Mouse (Mus musculus): Measurements from ENCODE around the gene Mier3. TPM values are rescaled to one million over a fixed set of nuclear protein-coding genes. Genes with fewer than 3 reads are reported as not detected.
"Not testable (repeated sequence)": the region's sequence is repeated elsewhere in the genome, so short reads cannot be mapped to it uniquely, and the experiment has no call there.

Mier3 gene
- total and polyA plus RNA-seq, 2 experiments: 2.5 to 12.4 TPM

- H3K36me3 ChIP-seq (ENCODE audit: control insufficient read depth, insufficient read depth, low read length): no peaks in the 10 kb centered on the region
- H3K4me3 ChIP-seq (ENCODE audit: insufficient read depth, low read depth, low read length): peak overlapping the region; percentile 97
- H3K27ac ChIP-seq (replicated peaks; ENCODE audit: insufficient read depth, low read depth, low read length): peak overlapping the region; percentile 56; the same call in 1 of the 2 replicates
- WGBS: 3% methylated on average over 56 of the region's 86 CpGs
- no peaks in the 10 kb centered on the region for H3K4me1 ChIP-seq (ENCODE audit: control insufficient read depth, insufficient read depth, low read length)
- no peaks in the 10 kb centered on the region for H3K27me3 ChIP-seq (ENCODE audit: control insufficient read depth, insufficient read depth, low read length)
- peak overlapping the region; percentile 100 for H3K9ac ChIP-seq (ENCODE audit: low read depth, low read length)
- TF ChIP-seq CTCF (IDR thresholded peaks at IDR 0.05; ENCODE audit: low read depth, low read length) (no peak), POLR2A (IDR thresholded peaks at IDR 0.05; ENCODE audit: extremely low read depth, insufficient read depth, low read length) (peak; percentile 65)
- peak; percentile 45 for DNase-seq (ENCODE audit: extremely low read depth, low read depth, low spot score)
- H3K79me2 ChIP-seq (ENCODE audit: control insufficient read depth, insufficient read depth, low read length): peaks cover 3% of the 10 kb centered on the region; the same call in 1 of the 2 replicates
Measured at GRCm38 (mm10) chr13:111685751-111686462, 5.1 kb downstream of the Mier3 start.

GRCm38 (mm10) chr13:111686522-111687284 lies 5.9 kb downstream of the Mier3 start:
- H3K27ac ChIP-seq (replicated peaks; ENCODE audit: insufficient read depth, low read depth, low read length): peak overlapping the region; percentile 60; the same call in 1 of the 2 replicates
- peaks cover 6% of the 10 kb centered on the region for H3K36me3 ChIP-seq (ENCODE audit: control insufficient read depth, insufficient read depth, low read length)
- H3K9ac ChIP-seq (ENCODE audit: low read depth, low read length): peak overlapping the region; percentile 100
- H3K79me2 ChIP-seq (ENCODE audit: control insufficient read depth, insufficient read depth, low read length): peaks cover 3% of the 10 kb centered on the region; the same call in 1 of the 2 replicates
- DNase-seq (ENCODE audit: extremely low read depth, low read depth, low spot score): no peak
- WGBS: 2% methylated on average over 92 of the region's 101 CpGs
- H3K4me1 ChIP-seq (ENCODE audit: control insufficient read depth, insufficient read depth, low read length): no peaks in the 10 kb centered on the region
- H3K27me3 ChIP-seq (ENCODE audit: control insufficient read depth, insufficient read depth, low read length): no peaks in the 10 kb centered on the region
- H3K4me3 ChIP-seq (ENCODE audit: insufficient read depth, low read depth, low read length): peak overlapping the region; percentile 97
- TF ChIP-seq POLR2A (IDR thresholded peaks at IDR 0.05; ENCODE audit: extremely low read depth, insufficient read depth, low read length) (no peak), CTCF (IDR thresholded peaks at IDR 0.05; ENCODE audit: low read depth, low read length) (no peak)

- H3K27ac ChIP-seq (replicated peaks; ENCODE audit: insufficient read depth, low read depth, low read length): no peak overlapping the region
- peak; percentile 37 for DNase-seq (ENCODE audit: extremely low read depth, low read depth, low spot score)
Measured at GRCm38 (mm10) chr13:111687285-111687781, 6.6 kb downstream of the Mier3 start.

GRCm38 (mm10) chr13:111703396-111703795 lies 22.6 kb downstream of the Mier3 start:
- Histone ChIP-seq H3K4me1 (ENCODE audit: control insufficient read depth, insufficient read depth, low read length) (no peaks in the 10 kb centered on the region), H3K36me3 (ENCODE audit: control insufficient read depth, insufficient read depth, low read length) (peaks cover 36% of the 10 kb centered on the region), H3K27ac (replicated peaks; ENCODE audit: insufficient read depth, low read depth, low read length) (no peak overlapping the region), H3K4me3 (ENCODE audit: insufficient read depth, low read depth, low read length) (no peak overlapping the region), H3K27me3 (ENCODE audit: control insufficient read depth, insufficient read depth, low read length) (no peaks in the 10 kb centered on the region), H3K9ac (ENCODE audit: low read depth, low read length) (no peak overlapping the region), H3K79me2 (ENCODE audit: control insufficient read depth, insufficient read depth, low read length) (no peaks in the 10 kb centered on the region; the same call in 1 of the 2 replicates)
- DNase-seq (ENCODE audit: extremely low read depth, low read depth, low spot score): no peak
- WGBS: 97% methylated on average over 10 of the region's 10 CpGs
- TF ChIP-seq POLR2A (IDR thresholded peaks at IDR 0.05; ENCODE audit: extremely low read depth, insufficient read depth, low read length) (no peak), CTCF (IDR thresholded peaks at IDR 0.05; ENCODE audit: low read depth, low read length) (no peak)

More at GRCm38 (mm10) chr13:111687285-111687781, 6.6 kb downstream of the Mier3 start:
- WGBS: under 1% methylated on average over 35 of the region's 35 CpGs
- Histone ChIP-seq H3K9ac (ENCODE audit: low read depth, low read length) (peak overlapping the region; percentile 70), H3K79me2 (ENCODE audit: control insufficient read depth, insufficient read depth, low read length) (peaks cover 3% of the 10 kb centered on the region; the same call in 1 of the 2 replicates), H3K4me3 (ENCODE audit: insufficient read depth, low read depth, low read length) (peak overlapping the region; percentile 97), H3K27me3 (ENCODE audit: control insufficient read depth, insufficient read depth, low read length) (no peaks in the 10 kb centered on the region), H3K4me1 (ENCODE audit: control insufficient read depth, insufficient read depth, low read length) (no peaks in the 10 kb centered on the region), H3K36me3 (ENCODE audit: control insufficient read depth, insufficient read depth, low read length) (peaks cover 12% of the 10 kb centered on the region)
- no peak for TF ChIP-seq POLR2A (IDR thresholded peaks at IDR 0.05; ENCODE audit: extremely low read depth, insufficient read depth, low read length)
- TF ChIP-seq CTCF (IDR thresholded peaks at IDR 0.05; ENCODE audit: low read depth, low read length): no peak

- H3K36me3 ChIP-seq (ENCODE audit: control insufficient read depth, insufficient read depth, low read length): peaks cover 39% of the 10 kb centered on the region
- not testable (repeated sequence) for DNase-seq (ENCODE audit: extremely low read depth, low read depth, low spot score); H3K27me3 ChIP-seq (ENCODE audit: control insufficient read depth, insufficient read depth, low read length); H3K4me1 ChIP-seq (ENCODE audit: control insufficient read depth, insufficient read depth, low read length); H3K4me3 ChIP-seq (ENCODE audit: insufficient read depth, low read depth, low read length); H3K27ac ChIP-seq (replicated peaks; ENCODE audit: insufficient read depth, low read depth, low read length); H3K9ac ChIP-seq (ENCODE audit: low read depth, low read length); H3K79me2 ChIP-seq (ENCODE audit: control insufficient read depth, insufficient read depth, low read length)
- WGBS: 90% methylated on average over 4 of the region's 4 CpGs
Measured at GRCm38 (mm10) chr13:111703952-111704351, 23.2 kb downstream of the Mier3 start.

All from liver, adult 2 months (tissue).